Mouse (Mus musculus): ENCODE results near the gene Spcs2.

DNA sequence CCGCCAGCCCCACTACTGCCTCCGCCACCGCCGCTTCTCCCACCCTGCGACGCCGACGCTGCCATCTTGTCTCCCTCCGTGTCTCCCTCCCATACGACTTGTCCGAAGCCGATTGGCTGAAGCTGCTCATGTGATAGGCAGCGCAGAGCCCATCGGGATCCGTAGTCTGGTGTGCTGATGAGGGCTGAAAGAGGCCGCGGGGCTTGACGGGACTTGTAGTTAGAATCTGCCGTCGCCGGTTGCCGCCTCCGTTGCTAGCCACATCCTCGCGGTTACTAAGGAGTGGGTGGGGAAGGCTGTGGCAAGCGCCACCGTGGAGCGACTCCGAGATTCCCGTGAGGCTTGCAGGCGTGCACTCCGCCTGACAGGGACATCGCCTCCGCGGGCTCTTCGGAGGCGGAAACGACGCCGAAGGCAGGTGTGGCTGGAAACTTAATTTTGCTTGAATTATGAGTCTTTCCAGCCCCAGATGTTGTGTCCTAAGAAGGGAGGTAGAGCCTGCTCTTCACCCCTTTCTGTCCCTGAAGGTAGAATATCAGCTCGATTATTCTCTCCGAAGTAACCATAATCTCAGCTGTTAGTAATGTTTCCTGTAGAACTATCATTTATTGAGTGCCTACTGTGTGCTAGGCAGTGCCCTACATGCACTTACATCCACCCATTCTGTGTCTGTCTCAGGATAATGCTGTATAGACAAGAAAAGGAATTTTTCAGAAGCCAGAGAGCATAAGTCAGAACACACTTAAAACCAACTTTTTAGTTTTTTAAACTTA lies 4.3 kb downstream of the Spcs2 start, which contains the start of gene Xrra1:
- TF ChIP-seq CTCF (IDR thresholded peaks at IDR 0.05; ENCODE audit: insufficient read depth, low read depth, low read length) = no peak
- peak; percentile 94 for TF ChIP-seq POLR2A (IDR thresholded peaks at IDR 0.05; ENCODE audit: insufficient read depth, low read depth, low read length)
